Mouse (Mus musculus) MEL (cell line): ENCODE results near the gene Gpr33. TPM values are rescaled to one million over a fixed set of nuclear protein-coding genes. Genes with fewer than 3 reads are reported as not detected.

Experiments used
- DNase-seq: peaks from one replicate; pipeline ENCODE4 v3.0.0; 2011; ENCODE audit warnings: low read depth, low spot score
- H3K27ac ChIP-seq: 2 replicates; pipeline ENCODE4 v1.5.1; 2012; ENCODE audit warnings: low read depth, mild to moderate bottlenecking, control low read depth, low read length, moderate library complexity; ENCODE audit not compliant: control insufficient read depth
- H3K27me3 ChIP-seq, 2 experiments: fragments of 150-350 bp in 1 of 2; sonication (generic) in 1 of 2; 2 replicates each; pipeline ENCODE4 v1.6.1; 2012; ENCODE audit warnings: low read length in 2 of 2, mild to moderate bottlenecking in 2 of 2, improper control_type of control experiment in 1 of 2, moderate library complexity in 1 of 2; ENCODE audit not compliant: insufficient read depth in 2 of 2, control insufficient read depth in 1 of 2
- H3K36me3 ChIP-seq, 2 experiments: 2 replicates each; pipeline ENCODE4 v1.6.1; 2012 to 2014; ENCODE audit warnings: low read length in 2 of 2, improper control_type of control experiment in 1 of 2, inconsistent platforms in 1 of 2, mild to moderate bottlenecking in 1 of 2; ENCODE audit not compliant: insufficient read depth in 2 of 2, control insufficient read depth in 1 of 2
- H3K4me1 ChIP-seq, 2 experiments: fragments of 150-350 bp in 1 of 2; sonication (generic) in 1 of 2; 2 replicates each; pipeline ENCODE4 v1.6.1; 2012; ENCODE audit warnings: low read length in 2 of 2, improper control_type of control experiment in 1 of 2, mild to moderate bottlenecking in 1 of 2; ENCODE audit not compliant: insufficient read depth in 2 of 2, control insufficient read depth in 1 of 2
- H3K4me3 ChIP-seq, 2 experiments: fragments of 150-350 bp in 1 of 2; sonication (generic) in 1 of 2; 2 replicates each; pipeline ENCODE4 v1.5.1; 2012; ENCODE audit warnings: low read depth in 2 of 2, low read length in 2 of 2, mild to moderate bottlenecking in 2 of 2, moderate library complexity in 2 of 2, control low read depth in 1 of 2, improper control_type of control experiment in 1 of 2; ENCODE audit not compliant: control insufficient read depth in 1 of 2, insufficient read depth in 1 of 2
- H3K79me2 ChIP-seq: 2 replicates; pipeline ENCODE4 v1.6.1; 2012; ENCODE audit warnings: mild to moderate bottlenecking, low read length, moderate library complexity; ENCODE audit not compliant: control insufficient read depth, poor library complexity, insufficient read depth
- H3K9ac ChIP-seq: 2 replicates; pipeline ENCODE4 v1.6.1; 2012; ENCODE audit warnings: low read depth, mild to moderate bottlenecking, control low read depth, low read length, moderate library complexity; ENCODE audit not compliant: control insufficient read depth, poor library complexity, severe bottlenecking
- H3K9me3 ChIP-seq: fragments of 150-350 bp; sonication (generic); replicated peaks from 2 replicates; pipeline ENCODE4 v1.6.1; 2012; ENCODE audit warnings: mild to moderate bottlenecking, low read length, improper control_type of control experiment, moderate library complexity; ENCODE audit not compliant: insufficient read depth
- BHLHE40 ChIP-seq: IDR thresholded peaks from 2 replicates; pipeline ENCODE4 v1.6.1; 2012; ENCODE audit warnings: low read depth, mild to moderate bottlenecking, inconsistent platforms, low read length, improper control_type of control experiment, borderline replicate concordance
- CHD2 ChIP-seq: IDR thresholded peaks from 2 replicates; pipeline ENCODE4 v1.6.1; 2011; ENCODE audit warnings: low read length, improper control_type of control experiment
- CTCF ChIP-seq, 3 experiments: IDR thresholded peaks in 2 of 3; conservative IDR thresholded peaks in 1 of 3; 2 replicates each; pipeline ENCODE4 v1.5.1; 2011 to 2012; ENCODE audit warnings: low read length in 3 of 3, low read depth in 2 of 3, mild to moderate bottlenecking in 2 of 3, improper control_type of control experiment in 1 of 3, inconsistent platforms in 1 of 3, mixed read lengths in 1 of 3, moderate library complexity in 1 of 3; ENCODE audit not compliant: control insufficient read depth in 1 of 3, insufficient read depth in 1 of 3, poor library complexity in 1 of 3, severe bottlenecking in 1 of 3
- ELF1 ChIP-seq: IDR thresholded peaks from 2 replicates; pipeline ENCODE4 v1.6.1; 2014; ENCODE audit warnings: low read depth, mild to moderate bottlenecking, inconsistent platforms, low read length, improper control_type of control experiment, moderate library complexity
- EP300 ChIP-seq, 2 experiments: IDR thresholded peaks; 2 replicates each; pipeline ENCODE4 v1.6.1; 2011; ENCODE audit warnings: improper control_type of control experiment in 2 of 2, low read length in 2 of 2, low read depth in 1 of 2, mild to moderate bottlenecking in 1 of 2
- GATA1 ChIP-seq: IDR thresholded peaks from 2 replicates; pipeline ENCODE4 v1.6.1; 2011; ENCODE audit warnings: low read depth, low read length, improper control_type of control experiment
- KAT2A ChIP-seq: conservative IDR thresholded peaks from 2 replicates; pipeline ENCODE4 v1.6.1; 2012; ENCODE audit warnings: low read depth, low read length, improper control_type of control experiment, inconsistent platforms
- MAFK ChIP-seq: IDR thresholded peaks from 2 replicates; pipeline ENCODE4 v1.6.1; 2011; ENCODE audit warnings: low read depth, mild to moderate bottlenecking, low read length, improper control_type of control experiment, borderline replicate concordance
- MAZ ChIP-seq: IDR thresholded peaks from 2 replicates; pipeline ENCODE4 v1.6.1; 2012; ENCODE audit warnings: low read depth, mild to moderate bottlenecking, inconsistent platforms, low read length, improper control_type of control experiment
- MXI1 ChIP-seq: IDR thresholded peaks from 2 replicates; pipeline ENCODE4 v1.6.1; 2011; ENCODE audit warnings: mild to moderate bottlenecking, low read depth, low read length, improper control_type of control experiment
- MYB ChIP-seq: IDR thresholded peaks from 2 replicates; pipeline ENCODE4 v1.6.1; 2011; ENCODE audit warnings: mild to moderate bottlenecking, low read depth, low read length, improper control_type of control experiment
- NELFE ChIP-seq: IDR thresholded peaks from 2 replicates; pipeline ENCODE4 v1.6.1; 2011; ENCODE audit warnings: low read depth, low read length, improper control_type of control experiment
- TAL1 ChIP-seq: IDR thresholded peaks from 2 replicates; pipeline ENCODE4 v1.6.1; 2012; ENCODE audit warnings: mild to moderate bottlenecking, inconsistent platforms, low read length, moderate library complexity, mixed read lengths
- TBP ChIP-seq: IDR thresholded peaks from 2 replicates; pipeline ENCODE4 v1.8.0; 2011; ENCODE audit warnings: low read depth, low read length, improper control_type of control experiment
- ZKSCAN1 ChIP-seq: IDR thresholded peaks from 2 replicates; pipeline ENCODE4 v1.6.1; 2012; ENCODE audit warnings: low read depth, mild to moderate bottlenecking, inconsistent platforms, low read length, improper control_type of control experiment, moderate library complexity
- polyA plus RNA-seq, 2 experiments: library from polyadenylated mRNA; stranded (reverse) in 1 of 2; unstranded in 1 of 2; fragments of >175 nt in 1 of 2; fragments of >200 nt in 1 of 2; gene quantifications; 2 replicates each; pipeline versions ENCODE4 v1.2.1 to v1.2.4; 2012; ENCODE audit warnings: low replicate concordance in 2 of 2, low read depth in 1 of 2; ENCODE audit not compliant: insufficient read length in 2 of 2, insufficient read depth in 1 of 2, missing spikeins in 1 of 2
- total RNA-seq: library from RNA; depleted of rRNA; stranded (reverse); fragments of 300-350 nt; gene quantifications from 2 replicates; pipeline ENCODE4 v1.2.3, GENCODE M21; 2012

Gene Gpr33
- total and polyA plus RNA-seq, 3 experiments: not detected

- no peak overlapping the region for H3K27ac ChIP-seq
- H3K9me3 ChIP-seq: no peaks in the 10 kb centered on the region
- no peak overlapping the region for H3K9ac ChIP-seq
- peaks cover 12 to 15% of the 10 kb centered on the region in 2 experiments for H3K4me1 ChIP-seq
- DNase-seq: peak; percentile 21
- TF ChIP-seq BHLHE40 (no peak), GATA1 (peak; percentile 32; the same call in 1 of the 2 replicates), EP300 (IDR thresholded peaks at IDR 0.05; ENCODE audit: low read depth in 1 of 2, low read length in 2 of 2) (peak; percentile 21 to 27; a peak in 1 of 4 replicates), MYB (no peak), TAL1 (no peak)
- H3K36me3 ChIP-seq: peaks cover 0 to 17% of the 10 kb centered on the region in 2 experiments; a peak in 2 of 4 replicates
- no peak overlapping the region for H3K4me3 ChIP-seq
- H3K79me2 ChIP-seq: no peaks in the 10 kb centered on the region
- no peaks in the 10 kb centered on the region for H3K27me3 ChIP-seq
These were observed 31.9 kb downstream of the Gpr33 start for GRCm38 (mm10) chr12:51995738-51996536.

GRCm38 (mm10) chr12:51990629-51991028 is 37.2 kb downstream of the Gpr33 start:
- Histone ChIP-seq H3K36me3 (no peaks in the 10 kb centered on the region), H3K27me3 (no peaks in the 10 kb centered on the region), H3K27ac (no peak overlapping the region), H3K4me1 (no peaks in the 10 kb centered on the region), H3K9ac (no peak overlapping the region), H3K79me2 (no peaks in the 10 kb centered on the region), H3K4me3 (no peak overlapping the region), H3K9me3 (no peaks in the 10 kb centered on the region)
- no peak for DNase-seq
- TF ChIP-seq MXI1 (no peak), MYB (no peak), MAZ (no peak), TBP (no peak), ELF1 (no peak)

- H3K9me3 ChIP-seq: no peaks in the 10 kb centered on the region
- no peaks in the 10 kb centered on the region; a peak in 1 of 4 replicates for H3K4me1 ChIP-seq
- TF ChIP-seq CTCF (IDR thresholded peaks at IDR 0.05 in 2 of 3, conservative IDR thresholded peaks at IDR 0.05 in 1 of 3; ENCODE audit: control insufficient read depth in 1 of 3, insufficient read depth in 1 of 3, low read depth in 2 of 3, low read length in 3 of 3, poor library complexity in 1 of 3, severe bottlenecking in 1 of 3) (no peak), KAT2A (no peak), MAFK (no peak), ZKSCAN1 (no peak), CHD2 (no peak), NELFE (no peak)
- no peaks in the 10 kb centered on the region for H3K79me2 ChIP-seq
- no peak overlapping the region for H3K27ac ChIP-seq
- DNase-seq: no peak
- no peaks in the 10 kb centered on the region for H3K27me3 ChIP-seq
- no peak overlapping the region for H3K4me3 ChIP-seq
- no peak overlapping the region for H3K9ac ChIP-seq
- no peaks in the 10 kb centered on the region for H3K36me3 ChIP-seq
These were observed 39.3 kb downstream of the Gpr33 start for GRCm38 (mm10) chr12:51988536-51988935.
